Mouse (Mus musculus): ENCODE results near the gene Nectin1. TPM values are rescaled to one million over a fixed set of nuclear protein-coding genes. Genes with fewer than 3 reads are reported as not detected.

Nectin1 gene
- polyA plus RNA-seq, 1 experiment from 2014 or later, result 15.2 TPM

DNA sequence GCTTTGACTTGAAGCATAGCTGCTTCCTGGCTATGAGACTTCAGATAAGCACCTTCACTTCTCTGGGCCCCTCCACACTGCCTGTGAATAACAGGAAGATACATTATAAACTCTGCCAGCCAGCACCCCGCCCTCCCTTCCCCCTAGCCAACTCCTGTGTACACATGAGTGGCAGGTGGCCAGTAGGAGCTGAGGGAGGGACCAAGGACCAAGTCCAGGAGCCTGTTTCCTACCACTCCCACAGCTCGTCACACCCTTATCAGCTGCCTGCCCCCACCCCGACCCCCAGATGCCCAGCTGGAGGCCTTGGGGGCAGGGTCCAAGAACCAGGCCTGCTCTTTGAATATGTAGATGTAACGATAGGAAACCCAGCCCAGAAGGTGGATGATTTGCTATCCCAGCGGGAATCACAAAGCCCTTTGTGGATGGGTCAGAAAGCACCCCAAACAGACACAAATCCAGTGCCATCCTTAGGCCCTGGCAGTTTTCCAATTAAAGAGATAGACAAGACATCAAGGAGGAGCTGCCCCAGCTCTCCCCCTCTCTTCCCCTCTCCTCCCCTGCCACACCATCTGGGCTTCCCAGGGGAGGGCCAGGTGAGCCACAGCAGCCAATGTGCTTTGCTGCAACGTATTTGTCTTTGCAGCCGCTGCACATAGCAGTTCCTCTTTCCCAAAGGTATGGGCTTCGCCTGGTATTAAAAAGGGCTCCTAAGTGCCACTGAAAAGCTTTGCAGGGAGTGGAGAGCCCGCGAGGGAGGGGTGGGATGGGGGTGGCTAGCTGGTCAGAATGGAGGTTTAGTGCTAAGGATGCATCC, 14.1 kb upstream of the Nectin1 start:
- H3K4me2 ChIP-seq (replicated peaks), result peak overlapping the region; percentile 18; the same call in 1 of the 2 replicates

DNA sequence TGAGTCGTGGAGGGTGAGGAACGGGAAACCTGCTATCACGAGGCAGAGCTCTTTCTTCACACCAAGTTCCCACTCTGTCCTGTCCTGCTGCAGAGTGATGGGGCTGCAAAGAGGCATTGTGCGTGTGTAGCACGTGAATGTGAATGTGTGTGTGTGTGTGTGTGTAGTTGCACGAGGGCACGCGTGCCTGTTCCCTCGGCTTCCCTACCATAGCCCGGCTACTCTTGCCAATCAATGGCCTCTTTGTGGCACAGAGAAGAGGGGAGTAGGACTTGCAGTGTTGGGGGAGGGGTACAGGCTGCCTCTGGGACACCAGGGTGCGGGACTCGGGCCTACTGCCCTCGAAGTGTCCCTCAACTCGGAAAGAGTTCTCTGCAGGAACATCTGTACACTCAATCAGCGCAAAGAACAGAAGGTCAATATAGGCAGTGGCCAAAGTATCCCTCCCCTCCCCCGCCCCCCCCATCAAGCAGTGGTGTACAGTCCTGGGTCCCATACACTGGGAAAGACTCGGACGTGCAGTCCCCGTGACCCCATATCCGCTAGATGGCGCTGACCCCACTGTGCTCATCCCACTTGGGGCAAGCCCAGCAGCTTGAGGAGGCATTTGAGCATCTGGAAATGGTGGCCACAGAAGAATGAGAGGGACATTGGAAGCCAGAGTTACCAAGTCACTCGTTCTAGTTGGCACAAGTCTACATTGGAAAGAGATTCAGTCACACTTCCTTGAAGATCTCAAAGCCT, 13.3 kb upstream of the Nectin1 start:
- peak; percentile 59; the same call in 1 of the 2 replicates for ATAC-seq (ENCODE audit: low FRiP score, low read depth)
- Histone ChIP-seq H3K4me3 (no peak overlapping the region), H3K9ac (no peak overlapping the region), H3K36me3 (no peaks in the 10 kb centered on the region), H3K27me3 (replicated peaks) (peaks cover 5% of the 10 kb centered on the region; the same call in 1 of the 2 replicates), H3K27ac (no peak overlapping the region), H3K4me2 (replicated peaks) (peak overlapping the region; percentile 18; the same call in 1 of the 2 replicates), H3K4me1 (peaks cover 14% of the 10 kb centered on the region), H3K9me3 (no peaks in the 10 kb centered on the region)
- 11% methylated on average over 21 of the region's 22 CpGs for WGBS

More for the DNA sequence above, 14.1 kb upstream of the Nectin1 start:
- Histone ChIP-seq H3K4me3 (no peak overlapping the region), H3K27me3 (replicated peaks) (peaks cover 4% of the 10 kb centered on the region; the same call in 1 of the 2 replicates), H3K27ac (no peak overlapping the region), H3K9ac (no peak overlapping the region), H3K4me1 (peaks cover 18% of the 10 kb centered on the region), H3K36me3 (no peaks in the 10 kb centered on the region), H3K9me3 (no peaks in the 10 kb centered on the region)
- peak; percentile 11; the same call in 1 of the 2 replicates for ATAC-seq (ENCODE audit: low FRiP score, low read depth)
- 13% methylated on average over 10 of the region's 10 CpGs for WGBS

DNA sequence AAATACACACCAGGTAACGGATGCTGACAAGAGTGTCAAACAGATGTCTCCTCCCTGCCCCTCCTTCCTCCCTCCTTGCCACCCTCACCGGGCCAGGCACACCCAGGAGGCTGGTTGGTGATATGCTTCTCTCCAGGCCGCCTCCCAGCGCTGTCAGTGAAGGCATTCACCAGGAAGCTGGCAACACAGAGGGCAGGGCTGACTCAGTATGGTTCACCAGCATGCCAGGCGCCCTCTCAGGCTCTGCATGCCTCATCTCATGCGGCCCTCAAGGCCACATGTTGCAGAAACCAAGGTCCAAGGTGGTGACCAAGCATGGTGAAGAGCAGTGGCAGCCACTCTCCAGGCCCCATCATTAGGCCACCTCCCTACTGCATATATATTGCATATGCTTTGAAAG, 11.9 kb upstream of the Nectin1 start:
- H3K9me3 ChIP-seq, result no peaks in the 10 kb centered on the region
- 73% methylated on average over 6 of the region's 6 CpGs for WGBS
- ATAC-seq (ENCODE audit: low FRiP score, low read depth), result no peak

DNA sequence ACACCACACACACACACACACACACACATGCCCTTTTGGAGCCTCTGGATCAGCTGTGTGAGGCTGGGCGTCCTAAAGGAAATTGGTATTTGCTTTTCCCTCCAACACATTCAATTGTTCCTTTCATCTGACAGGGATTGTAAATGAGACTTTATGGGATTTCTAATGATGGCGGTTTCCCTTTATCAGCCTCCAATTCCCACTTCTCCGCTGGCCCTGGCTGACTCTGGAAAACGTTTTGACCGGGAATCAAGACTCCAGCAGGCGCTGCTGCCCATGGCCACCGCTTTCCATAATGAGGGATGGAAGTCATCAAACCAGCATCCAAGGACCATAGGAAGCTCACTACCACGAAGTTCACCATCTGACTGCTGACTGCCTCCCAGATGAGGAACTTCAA, 11.1 kb upstream of the Nectin1 start:
- Histone ChIP-seq H3K4me3 (no peak overlapping the region), H3K9me3 (no peaks in the 10 kb centered on the region), H3K27ac (no peak overlapping the region), H3K27me3 (replicated peaks) (peaks cover 5% of the 10 kb centered on the region; the same call in 1 of the 2 replicates), H3K4me2 (replicated peaks) (no peak overlapping the region), H3K36me3 (no peaks in the 10 kb centered on the region), H3K4me1 (peaks cover 22% of the 10 kb centered on the region), H3K9ac (no peak overlapping the region)
- ATAC-seq (ENCODE audit: low FRiP score, low read depth), result no peak
- WGBS, result 26% methylated on average over 8 of the region's 8 CpGs

More for the DNA sequence above, 11.9 kb upstream of the Nectin1 start:
- H3K4me1 ChIP-seq, result peaks cover 14% of the 10 kb centered on the region
- peaks cover 5% of the 10 kb centered on the region; the same call in 1 of the 2 replicates for H3K27me3 ChIP-seq (replicated peaks)
- H3K4me2 ChIP-seq (replicated peaks), result no peak overlapping the region
- no peaks in the 10 kb centered on the region for H3K36me3 ChIP-seq
- H3K4me3 ChIP-seq, result no peak overlapping the region
- H3K9ac ChIP-seq, result no peak overlapping the region
- no peak overlapping the region for H3K27ac ChIP-seq

DNA sequence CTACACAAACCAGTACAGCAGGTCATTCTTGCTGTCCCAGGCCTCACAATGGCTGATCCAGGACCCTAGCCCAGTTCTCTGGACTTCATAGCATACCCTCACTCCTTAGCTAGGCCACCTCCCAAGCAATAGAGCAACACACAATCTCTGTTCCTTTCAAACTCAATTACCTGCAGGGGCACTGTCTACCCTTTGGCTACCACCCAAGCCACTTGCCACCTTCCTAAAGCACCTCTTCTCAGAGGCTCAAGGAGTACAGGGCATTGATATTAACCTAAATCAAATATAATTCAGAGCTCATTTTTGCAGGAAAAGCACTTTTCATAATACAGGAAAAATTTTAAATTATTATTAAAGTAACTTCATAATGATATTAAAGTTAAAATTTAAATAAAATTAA, 8.8 kb upstream of the Nectin1 start:
- Histone ChIP-seq H3K36me3 (no peaks in the 10 kb centered on the region), H3K4me2 (replicated peaks) (no peak overlapping the region), H3K27ac (no peak overlapping the region), H3K4me3 (no peak overlapping the region), H3K27me3 (replicated peaks) (peaks cover 3% of the 10 kb centered on the region; the same call in 1 of the 2 replicates), H3K4me1 (peaks cover 21% of the 10 kb centered on the region), H3K9ac (no peak overlapping the region), H3K9me3 (no peaks in the 10 kb centered on the region)
- ATAC-seq (ENCODE audit: low FRiP score, low read depth), result no peak

DNA sequence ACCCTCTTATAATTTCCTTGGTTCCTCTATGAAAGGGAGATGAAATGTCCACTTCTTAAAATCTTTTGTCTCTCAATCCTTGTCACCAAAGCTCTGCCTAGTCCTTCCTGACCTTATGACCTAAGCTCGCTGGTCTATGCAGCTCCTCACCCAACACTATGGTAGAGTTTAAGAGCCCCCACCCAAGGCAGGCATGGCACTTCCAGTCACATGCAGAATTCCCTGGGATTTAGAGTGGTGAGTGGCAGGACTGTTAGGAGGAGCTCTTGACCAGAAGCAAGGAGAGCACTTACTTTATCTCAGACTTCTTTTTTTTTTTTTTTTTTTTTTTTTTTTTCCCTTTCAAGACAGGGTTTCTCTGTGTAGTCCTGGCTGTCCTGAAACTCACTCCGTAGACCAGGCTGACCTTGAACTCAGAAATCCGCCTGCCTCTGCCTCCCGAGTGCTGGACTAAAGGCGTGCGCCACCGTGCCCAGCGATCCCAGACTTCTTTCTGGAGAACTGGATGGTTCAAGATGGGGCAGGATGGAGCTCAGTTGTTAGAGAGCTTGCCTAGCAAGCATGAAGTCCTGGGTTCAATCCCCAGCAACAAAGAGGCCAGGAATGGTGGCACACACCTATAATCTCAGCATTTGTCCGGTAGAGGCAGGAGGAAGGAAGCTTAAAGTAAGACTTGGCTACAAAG, 7.6 kb upstream of the Nectin1 start:
- 90% methylated on average over 9 of the region's 9 CpGs for WGBS
- Histone ChIP-seq H3K4me2 (replicated peaks) (no peak overlapping the region), H3K27ac (no peak overlapping the region), H3K4me3 (no peak overlapping the region), H3K36me3 (no peaks in the 10 kb centered on the region), H3K9me3 (no peaks in the 10 kb centered on the region), H3K4me1 (peaks cover 14% of the 10 kb centered on the region), H3K27me3 (replicated peaks) (peaks cover 2% of the 10 kb centered on the region; the same call in 1 of the 2 replicates), H3K9ac (no peak overlapping the region)
- no peak for ATAC-seq (ENCODE audit: low FRiP score, low read depth)

DNA sequence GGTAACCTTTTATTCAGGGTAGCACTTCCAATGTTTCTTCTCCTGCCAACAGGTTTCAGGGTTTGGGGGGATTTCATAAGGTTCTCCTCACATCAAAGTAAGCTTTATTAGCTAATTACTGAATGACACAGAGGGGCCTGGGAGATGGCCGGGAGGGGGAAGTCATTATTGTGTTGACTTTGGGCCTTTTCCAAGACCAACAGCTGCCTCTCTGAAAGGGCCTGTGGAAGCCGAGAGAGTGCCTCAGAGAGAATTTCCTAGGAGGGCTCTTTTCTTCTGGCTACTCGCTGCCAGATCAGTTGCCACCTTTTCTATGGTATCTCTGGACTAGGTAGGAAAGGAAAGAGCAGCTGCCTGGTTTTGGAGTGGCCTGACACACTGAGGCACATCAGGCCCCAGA, 6.5 kb upstream of the Nectin1 start:
- H3K4me2 ChIP-seq (replicated peaks), result peak overlapping the region; percentile 45; the same call in 1 of the 2 replicates
- H3K27me3 ChIP-seq (replicated peaks), result peaks cover 7% of the 10 kb centered on the region; the same call in 1 of the 2 replicates
- peaks cover 14% of the 10 kb centered on the region for H3K4me1 ChIP-seq
- H3K27ac ChIP-seq, result no peak overlapping the region
- WGBS, result 7% methylated on average over 3 of the region's 3 CpGs
- ATAC-seq (ENCODE audit: low FRiP score, low read depth), result no peak
- no peak overlapping the region for H3K9ac ChIP-seq
- H3K9me3 ChIP-seq, result no peaks in the 10 kb centered on the region
- H3K36me3 ChIP-seq, result no peaks in the 10 kb centered on the region
- H3K4me3 ChIP-seq, result no peak overlapping the region

DNA sequence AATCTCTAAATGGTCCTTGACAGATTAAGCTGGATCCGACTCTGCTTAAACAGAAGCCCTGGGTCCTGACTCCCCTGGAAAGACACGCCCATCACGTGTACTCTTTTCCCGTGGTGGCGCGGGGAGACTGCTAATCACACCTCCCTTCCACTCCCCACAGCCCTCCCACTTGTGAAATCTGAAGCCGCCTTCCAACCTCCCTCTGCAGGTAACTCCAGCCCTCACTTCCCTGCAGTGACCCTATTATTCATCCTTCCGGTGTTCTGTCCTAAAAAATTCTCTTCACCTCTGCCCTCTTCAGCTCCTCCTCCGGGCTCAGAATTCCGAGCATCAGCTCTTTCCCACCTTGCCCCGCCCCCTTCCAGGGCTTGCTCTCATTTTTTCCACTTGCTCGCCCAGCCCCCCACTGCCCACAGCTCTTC, 5.9 kb upstream of the Nectin1 start:
- peaks cover 7% of the 10 kb centered on the region; the same call in 1 of the 2 replicates for H3K27me3 ChIP-seq (replicated peaks)
- H3K4me1 ChIP-seq, result peaks cover 20% of the 10 kb centered on the region
- no peak overlapping the region for H3K27ac ChIP-seq
- H3K9ac ChIP-seq, result no peak overlapping the region
- H3K36me3 ChIP-seq, result no peaks in the 10 kb centered on the region
- WGBS, result 4% methylated on average over 12 of the region's 12 CpGs
- peak overlapping the region; percentile 45 for H3K4me2 ChIP-seq (replicated peaks)
- H3K4me3 ChIP-seq, result no peak overlapping the region
- H3K9me3 ChIP-seq, result no peaks in the 10 kb centered on the region
- ATAC-seq (ENCODE audit: low FRiP score, low read depth), result no peak

DNA sequence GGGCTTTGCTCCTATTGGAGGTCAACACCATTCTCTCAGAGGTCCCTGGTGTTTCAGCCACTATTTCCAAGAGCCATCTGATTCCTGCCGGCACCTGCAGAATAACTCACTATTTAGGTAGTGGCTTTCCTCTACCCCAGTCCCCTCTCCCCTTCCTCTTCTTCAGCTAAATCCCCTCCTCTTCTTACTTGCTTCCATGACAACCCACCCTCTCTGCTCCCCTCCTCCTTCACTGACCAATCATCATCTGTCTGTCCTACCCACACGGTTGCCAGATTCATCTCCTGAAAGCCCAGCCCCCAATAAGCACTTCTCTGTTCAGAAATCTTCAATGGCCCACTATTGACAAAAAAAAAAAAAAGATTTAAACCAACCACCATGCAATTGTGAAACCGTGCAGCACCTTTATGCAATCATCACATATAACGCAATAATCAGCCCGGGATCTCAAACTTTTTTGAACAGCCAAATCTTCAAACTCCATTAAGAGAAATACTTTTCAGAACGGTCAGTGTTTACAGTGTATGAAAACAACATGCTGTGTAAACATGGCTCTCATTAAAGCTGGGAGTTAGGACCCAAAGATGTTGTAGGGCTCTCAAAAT, 5.2 kb upstream of the Nectin1 start:
- no peak overlapping the region for H3K9ac ChIP-seq
- H3K27ac ChIP-seq, result no peak overlapping the region
- H3K4me1 ChIP-seq, result peaks cover 26% of the 10 kb centered on the region
- no peaks in the 10 kb centered on the region for H3K36me3 ChIP-seq
- no peaks in the 10 kb centered on the region for H3K9me3 ChIP-seq
- peak overlapping the region; percentile 45; the same call in 1 of the 2 replicates for H3K4me2 ChIP-seq (replicated peaks)
- no peak for ATAC-seq (ENCODE audit: low FRiP score, low read depth)
- peaks cover 7% of the 10 kb centered on the region; the same call in 1 of the 2 replicates for H3K27me3 ChIP-seq (replicated peaks)
- 34% methylated on average over 6 of the region's 6 CpGs for WGBS
- no peak overlapping the region for H3K4me3 ChIP-seq

DNA sequence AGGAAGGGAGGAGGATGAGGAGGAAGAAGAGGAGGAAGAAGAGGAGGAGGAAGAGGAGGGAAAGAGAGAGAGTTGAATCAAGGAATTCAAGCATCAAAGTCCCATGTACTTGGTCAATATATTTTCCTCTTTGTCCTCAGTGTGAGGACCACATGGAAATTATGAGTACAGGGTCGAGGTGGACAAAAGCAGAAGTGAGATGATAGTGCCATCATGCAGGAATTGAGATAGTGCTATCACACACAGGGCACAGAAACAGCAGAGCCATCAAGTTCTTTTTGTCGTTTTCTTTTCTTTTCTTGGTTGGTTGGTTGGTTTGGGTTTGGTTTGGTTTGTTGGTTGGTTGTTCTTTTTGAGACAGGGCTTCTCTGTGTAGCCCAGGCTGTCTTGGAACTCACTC, 2.5 kb upstream of the Nectin1 start:
- no peak overlapping the region for H3K4me2 ChIP-seq (replicated peaks)
- ATAC-seq (ENCODE audit: low FRiP score, low read depth), result no peak
- 89% methylated on average over 2 of the region's 2 CpGs for WGBS
- no peaks in the 10 kb centered on the region for H3K36me3 ChIP-seq
- H3K27ac ChIP-seq, result no peak overlapping the region
- H3K9me3 ChIP-seq, result no peaks in the 10 kb centered on the region
- H3K27me3 ChIP-seq (replicated peaks), result peaks cover 5% of the 10 kb centered on the region; the same call in 1 of the 2 replicates
- no peak overlapping the region for H3K9ac ChIP-seq
- no peak overlapping the region for H3K4me3 ChIP-seq
- peaks cover 39% of the 10 kb centered on the region for H3K4me1 ChIP-seq

DNA sequence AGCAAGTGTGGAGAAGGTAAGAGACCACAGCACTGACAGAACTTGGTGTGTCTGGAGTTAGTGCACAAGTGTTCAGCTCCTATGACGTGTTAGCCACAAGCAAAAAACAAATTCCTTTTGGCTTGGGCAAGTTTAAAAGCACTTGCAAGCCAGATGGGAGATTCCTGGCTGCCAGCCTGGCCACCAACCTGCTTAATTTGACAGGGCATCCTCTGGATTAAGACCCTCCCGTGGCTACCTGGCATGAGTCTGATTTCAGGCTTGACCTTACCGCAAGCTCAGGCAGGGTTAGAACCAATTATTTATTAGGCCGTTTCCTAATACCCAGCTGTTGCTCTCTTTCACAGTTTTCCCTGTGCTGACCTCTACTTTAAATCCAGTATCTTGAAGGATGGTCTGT, 1.7 kb upstream of the Nectin1 start:
- H3K27me3 ChIP-seq (replicated peaks), result peaks cover 5% of the 10 kb centered on the region; the same call in 1 of the 2 replicates
- 76% methylated on average over 4 of the region's 4 CpGs for WGBS
- peaks cover 45% of the 10 kb centered on the region for H3K4me1 ChIP-seq
- no peak overlapping the region for H3K27ac ChIP-seq
- no peak overlapping the region; the same call in 1 of the 2 replicates for H3K4me2 ChIP-seq (replicated peaks)
- H3K36me3 ChIP-seq, result no peaks in the 10 kb centered on the region
- no peak overlapping the region for H3K4me3 ChIP-seq
- no peak for ATAC-seq (ENCODE audit: low FRiP score, low read depth)
- H3K9ac ChIP-seq, result no peak overlapping the region
- no peaks in the 10 kb centered on the region for H3K9me3 ChIP-seq

Measured in neural tube, embryonic 12.5 days (tissue).